In genomic region chr10:99287206-99287605, GRCm38 (mm10) we compare ENCODE assay signal across 8 mouse cellular contexts. TPM values are rescaled to one million over a fixed set of nuclear protein-coding genes. Genes with fewer than 3 reads are reported as not detected.
A peak's percentile ranks its signal among the peaks of the same experiment; 100 is the strongest.
DNase-seq lines count a peak whose midpoint lies in the region; ATAC-seq and TF ChIP-seq lines count a peak whose summit lies in the region.
"Had no signal": no experiment of that assay in that cellular context is flagged by ENCODE, and none has a peak within 500 bp of the region (broad histone marks: within the 10 kb centered on the region; RNA-seq: fewer than 3 reads in every experiment).

No protein-coding gene starts in this region.

- no peak overlapping the region for H3K4me3 ChIP-seq in neural tube, embryonic 12.5 days
- H3K4me3 ChIP-seq in forebrain, embryonic 16.5 days (replicated peaks; ENCODE audit: low read length) = no peak overlapping the region
- no peak overlapping the region for H3K4me3 ChIP-seq in liver, embryonic 12.5 days
- H3K4me3 ChIP-seq in stomach, postnatal 0 days (ENCODE audit: low read depth, low read length) = no peak overlapping the region

- no peak overlapping the region for H3K27ac ChIP-seq in neural tube, embryonic 12.5 days
- no peak overlapping the region for H3K27ac ChIP-seq in forebrain, embryonic 16.5 days (ENCODE audit: low read length)
- no peak overlapping the region for H3K27ac ChIP-seq in liver, embryonic 12.5 days
- H3K27ac ChIP-seq in stomach, postnatal 0 days (replicated peaks) = no peak overlapping the region

- H3K4me2 ChIP-seq in neural tube, embryonic 12.5 days (replicated peaks) = peak overlapping the region; percentile 50
- peak overlapping the region; percentile 34; the same call in 1 of the 2 replicates for H3K4me2 ChIP-seq in forebrain, embryonic 16.5 days (ENCODE audit: low read length)
- H3K4me2 ChIP-seq in liver, embryonic 12.5 days = peak overlapping the region; percentile 41
- 0 out of 2 replicates have a peak overlapping the region, but pooled peaks have one; percentile 2 for H3K4me2 ChIP-seq in stomach, postnatal 0 days (replicated peaks; ENCODE audit: low read depth)

- no peak overlapping the region for H3K9ac ChIP-seq in neural tube, embryonic 12.5 days
- H3K9ac ChIP-seq in forebrain, embryonic 16.5 days (replicated peaks; ENCODE audit: low read depth, low read length) = no peak overlapping the region
- H3K9ac ChIP-seq in liver, embryonic 12.5 days = no peak overlapping the region
- H3K9ac ChIP-seq in stomach, postnatal 0 days (ENCODE audit: low read length) = no peak overlapping the region

- no peak for ATAC-seq in neural tube, embryonic 12.5 days (ENCODE audit: low FRiP score, low read depth)
- ATAC-seq in forebrain, embryonic 16.5 days = no peak
- ATAC-seq in liver, embryonic 12.5 days = no peak
- no peak for ATAC-seq in stomach, postnatal 0 days (ENCODE audit: low FRiP score, low TSS enrichment)

- H3K36me3 ChIP-seq in neural tube, embryonic 12.5 days = no peaks in the 10 kb centered on the region
- H3K36me3 ChIP-seq in forebrain, embryonic 16.5 days (ENCODE audit: control insufficient read depth, insufficient read depth) = no peaks in the 10 kb centered on the region
- no peaks in the 10 kb centered on the region for H3K36me3 ChIP-seq in liver, embryonic 12.5 days
- no peaks in the 10 kb centered on the region for H3K36me3 ChIP-seq in stomach, postnatal 0 days (ENCODE audit: control insufficient read depth, insufficient read depth, low read length)

- no peaks in the 10 kb centered on the region for H3K27me3 ChIP-seq in neural tube, embryonic 12.5 days (replicated peaks)
- H3K27me3 ChIP-seq in forebrain, embryonic 16.5 days (replicated peaks; ENCODE audit: control insufficient read depth, insufficient read depth, low read length) = no peaks in the 10 kb centered on the region
- H3K27me3 ChIP-seq in liver, embryonic 12.5 days (replicated peaks) = no peaks in the 10 kb centered on the region; the same call in 1 of the 2 replicates
- H3K27me3 ChIP-seq in stomach, postnatal 0 days (ENCODE audit: control insufficient read depth, insufficient read depth, low read length) = no peaks in the 10 kb centered on the region

- peaks cover 12% of the 10 kb centered on the region for H3K4me1 ChIP-seq in neural tube, embryonic 12.5 days
- no peaks in the 10 kb centered on the region for H3K4me1 ChIP-seq in forebrain, embryonic 16.5 days (replicated peaks; ENCODE audit: control insufficient read depth, insufficient read depth, low read length)
- H3K4me1 ChIP-seq in liver, embryonic 12.5 days = peaks cover 14% of the 10 kb centered on the region
- H3K4me1 ChIP-seq in stomach, postnatal 0 days (replicated peaks; ENCODE audit: control insufficient read depth, insufficient read depth) = no peaks in the 10 kb centered on the region

- DNase-seq in neural tube, embryonic 10.5 days (ENCODE audit: extremely low spot score, low spot score) = no peak
- no peak for DNase-seq in stomach, postnatal 0 days (ENCODE audit: low spot score)
- DNase-seq in left cerebral cortex, adult 9 months (ENCODE audit: low spot score in 2 of 2) = no peak
- no peak for DNase-seq in left cerebral cortex, adult 18-20 months (ENCODE audit: low spot score in 2 of 2)
- DNase-seq: adrenal gland, adult 8-10 months had no signal

- TF ChIP-seq EP300 in stomach, postnatal 0 days (optimal IDR thresholded peaks at IDR 0.05) = no peak

- 38% methylated on average over 6 of the region's 6 CpGs for WGBS in neural tube, embryonic 12.5 days
- WGBS in forebrain, embryonic 16.5 days = 50% methylated on average over 6 of the region's 6 CpGs
- 29% methylated on average over 6 of the region's 6 CpGs for WGBS in liver, embryonic 12.5 days (ENCODE audit: insufficient replicate concordance)
- WGBS in stomach, postnatal 0 days = 41% methylated on average over 6 of the region's 6 CpGs

- TF ChIP-seq CTCF in stomach, postnatal 0 days (IDR thresholded peaks at IDR 0.05; ENCODE audit: low read depth) = no peak

- H3K9me3 ChIP-seq in neural tube, embryonic 12.5 days = no peaks in the 10 kb centered on the region
- no peaks in the 10 kb centered on the region for H3K9me3 ChIP-seq in forebrain, embryonic 16.5 days (ENCODE audit: control insufficient read depth, low read length)
- H3K9me3 ChIP-seq in liver, embryonic 12.5 days (replicated peaks) = no peaks in the 10 kb centered on the region
- H3K9me3 ChIP-seq in stomach, postnatal 0 days (ENCODE audit: control insufficient read depth, low read length) = no peaks in the 10 kb centered on the region

RNA-seq across cellular contexts. Expression of gene Dusp6, which starts 24.2 kb away (rescaled TPM):
- polyA plus RNA-seq in neural tube, embryonic 12.5 days (2016; fragmentation: Nextera tagmentation; extraction: Ambion mirVana) = 38.7 and 40.6 TPM in 2 replicates
- 37.0 and 44.1 TPM in 2 replicates for polyA plus RNA-seq in forebrain, embryonic 16.5 days (2015; fragmentation: Nextera tagmentation; extraction: Ambion mirVana)
- 17.9 and 18.7 TPM in 2 replicates for polyA plus RNA-seq in liver, embryonic 12.5 days (2016; fragmentation: Nextera tagmentation; extraction: Ambion mirVana)
- polyA plus RNA-seq in stomach, postnatal 0 days (2015; fragmentation: Nextera tagmentation; extraction: Ambion mirVana) = 17.4 and 18.7 TPM in 2 replicates
- total RNA-seq in left cerebral cortex, adult 18-20 months (2021) = 100 to 1,000 TPM; 103 to 116 TPM
